Mouse (Mus musculus) heart, postnatal 0 days (tissue): Measurements from ENCODE around the gene Slc22a26. TPM values are rescaled to one million over a fixed set of nuclear protein-coding genes. Genes with fewer than 3 reads are reported as not detected.

Source experiments
- polyA plus RNA-seq: library from polyadenylated mRNA; unstranded; fragments of >200 nt; fragmentation: Nextera tagmentation; extraction: Ambion mirVana; gene quantifications from 2 replicates; pipeline ENCODE4 v1.2.1, GENCODE M21; 2015
- total RNA-seq: library from RNA; depleted of rRNA; stranded (reverse); fragments of >200 nt; gene quantifications from 2 replicates; pipeline ENCODE4 v1.2.3, GENCODE M21; 2014; ENCODE audit warnings: low replicate concordance; rRNA removed

The Slc22a26 gene
- total and polyA plus RNA-seq, 2 experiments from 2014 or later = not detected

Other genes starting within 250 kb of the Slc22a26 start
- 41.6 and 45.6 TPM in 2 replicates for gene Pla2g16, start 245.2 kb downstream of the Slc22a26 start, total RNA-seq
- gene Pla2g16, start 245.2 kb downstream of the Slc22a26 start, polyA plus RNA-seq = 69.2 and 74.1 TPM in 2 replicates
- not detected in 2 replicates for gene Lgals12, start 195.5 kb downstream of the Slc22a26 start, total RNA-seq
- 0.04 and 0.05 TPM in 2 replicates for gene Lgals12, start 195.5 kb downstream of the Slc22a26 start, polyA plus RNA-seq
- not detected in 2 replicates for gene Hrasls5, start 190.1 kb downstream of the Slc22a26 start, total RNA-seq
- not detected in 2 replicates for gene Hrasls5, start 190.1 kb downstream of the Slc22a26 start, polyA plus RNA-seq
- not detected in 2 replicates for gene Slc22a19, start 91.4 kb downstream of the Slc22a26 start, total RNA-seq
- not detected in 2 replicates for gene Slc22a19, start 91.4 kb downstream of the Slc22a26 start, polyA plus RNA-seq
- gene Slc22a27, start 163.4 kb upstream of the Slc22a26 start, total RNA-seq = not detected in 2 replicates
- gene Slc22a27, start 163.4 kb upstream of the Slc22a26 start, polyA plus RNA-seq = not detected in 2 replicates